Mouse (Mus musculus) skeletal muscle tissue, adult 2 months (tissue): ENCODE measurements around the gene Amy2a5.
"Not testable (repeated sequence)": the region's sequence is repeated elsewhere in the genome, so short reads cannot be mapped to it uniquely, and the experiment has no call there.

Experiments used
- DNase-seq: peaks from one replicate; pipeline ENCODE4 v3.0.0-alpha.2; 2012; ENCODE audit warnings: low read depth, low spot score

The Amy2a5 gene

GRCm38 (mm10) chr3:113258737-113259136 lies at the start of gene Amy2a5:
Gene Amy2a5 (minus strand): TSS chr3:113258837.
- not testable (repeated sequence) for DNase-seq

GRCm38 (mm10) chr3:113291349-113291748 lies 32.7 kb upstream of the Amy2a5 start, which contains the start of gene Amy2a4:
Gene Amy2a4 (minus strand): TSS chr3:113291449.
- not testable (repeated sequence) for DNase-seq

DNA sequence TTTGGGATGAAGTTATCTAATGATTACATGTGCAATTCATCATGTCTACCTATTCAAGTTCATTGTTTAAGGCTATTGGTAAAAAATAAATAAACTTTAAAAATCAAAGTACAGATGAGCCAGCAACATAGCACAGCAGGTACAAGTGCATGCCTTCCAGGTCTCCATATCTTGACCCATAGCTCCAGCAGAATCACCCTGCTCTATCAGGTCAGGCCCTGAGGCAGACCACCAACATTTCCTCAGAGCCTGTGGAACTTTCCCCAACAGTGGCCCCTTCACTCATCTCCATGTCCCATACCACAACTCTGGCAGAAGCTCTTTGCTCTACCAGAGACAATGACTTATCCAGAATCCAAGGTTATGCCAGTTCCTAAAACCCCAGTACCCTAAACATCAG lies 21.6 kb upstream of the Amy2a5 start:
- DNase-seq, result not testable (repeated sequence)

DNA sequence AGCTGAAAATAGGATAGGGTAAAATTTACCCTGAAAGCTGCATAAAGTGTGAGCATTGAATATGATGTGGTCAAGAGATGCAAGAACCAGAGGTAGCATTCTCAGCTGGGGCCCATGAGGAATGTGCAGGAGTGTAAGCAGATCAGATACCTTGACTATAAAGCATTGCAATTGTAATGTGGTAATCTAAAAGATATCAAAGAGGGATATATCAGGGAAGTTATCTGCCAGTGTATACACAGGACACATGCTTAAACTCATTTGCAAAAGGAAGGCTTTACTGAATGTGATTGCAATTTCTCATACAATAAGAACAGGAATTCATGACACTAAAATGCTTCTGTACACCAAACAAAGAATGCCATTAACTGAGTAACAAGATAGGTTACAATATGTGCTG lies 20.9 kb upstream of the Amy2a5 start:
- not testable (repeated sequence) for DNase-seq

DNA sequence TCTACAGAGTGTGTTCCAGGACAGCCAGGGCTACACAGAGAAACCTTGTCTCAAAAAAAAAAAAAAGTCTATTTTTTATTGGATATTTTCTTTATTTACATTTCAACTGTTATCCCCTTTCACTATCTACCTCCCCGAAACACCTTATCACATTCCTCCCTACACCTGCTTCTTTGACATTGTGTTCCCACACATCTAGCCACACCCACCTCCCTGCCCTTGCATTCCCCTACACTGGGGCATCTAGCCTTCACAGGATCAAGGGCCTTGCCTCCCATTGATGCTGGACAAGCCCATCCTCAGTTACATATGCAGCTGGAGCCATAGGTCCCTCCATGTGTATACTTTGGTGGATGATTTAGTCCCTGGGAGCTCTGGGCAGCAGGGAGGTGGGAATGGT lies 31.5 kb downstream of the Amy2a5 start:
- DNase-seq, result no peak
